Mouse (Mus musculus) embryonic fibroblast, embryonic 13.5 days (primary cell): ENCODE measurements at regions not wholly inside any gene's neighbourhood (a gene's known extent, or its start where the extent isn't known, plus 50 kb on each side); places are given as distances from the start of the nearest gene placed in this dataset.

Experiments used
- CTCF ChIP-seq: IDR thresholded peaks from 2 replicates; pipeline ENCODE4 v1.5.1; 2011; ENCODE audit warnings: mild to moderate bottlenecking, control low read depth, low read length, moderate library complexity, borderline replicate concordance; ENCODE audit not compliant: insufficient read depth
- POLR2A ChIP-seq: IDR thresholded peaks from 2 replicates; pipeline ENCODE4 v1.6.1; 2011; ENCODE audit warnings: low read depth, mild to moderate bottlenecking, control low read depth, low read length, moderate library complexity

- no peak for TF ChIP-seq CTCF
- TF ChIP-seq POLR2A, result no peak
Observed at GRCm38 (mm10) chr19:54099769-54100168, 55.8 kb downstream of the Adra2a start.
